Mouse (Mus musculus): ENCODE data around the gene Phlda2. TPM values are rescaled to one million over a fixed set of nuclear protein-coding genes. Genes with fewer than 3 reads are reported as not detected.

Phlda2 gene
- polyA plus RNA-seq (2015; fragmentation: Illumina TruSeq; extraction: RNeasy Lipid Tissue Mini Kit (QIAGEN cat#74804); ENCODE audit: insufficient read depth, low read depth, low replicate concordance), result 1.7 TPM

GRCm38 (mm10) chr7:143502418-143503200 is at the start of gene Phlda2:
Gene Phlda2 (minus strand): TSS chr7:143503150.

GRCm38 (mm10) chr7:143548976-143549457 is 46.1 kb upstream of the Phlda2 start, which contains the start of gene Nap1l4:
Gene Nap1l4 (minus strand): TSS chr7:143549106.

GRCm38 (mm10) chr7:143473347-143474101 is 29.4 kb downstream of the Phlda2 start, which contains the start of gene Slc22a18:
Gene Slc22a18 (plus strand): TSS chr7:143473736.

GRCm38 (mm10) chr7:143460874-143461273 is 42.1 kb downstream of the Phlda2 start, which contains the start of gene Cdkn1c:
Gene Cdkn1c (minus strand): TSS chr7:143461050.

Other genes starting within 250 kb of the Phlda2 start
- gene Cdkn1c, start 42.1 kb downstream of the Phlda2 start, polyA plus RNA-seq (2015; fragmentation: Illumina TruSeq; extraction: RNeasy Lipid Tissue Mini Kit (QIAGEN cat#74804); ENCODE audit: insufficient read depth, low read depth, low replicate concordance), result 4.6 TPM
- gene Slc22a18, start 29.4 kb downstream of the Phlda2 start, polyA plus RNA-seq (2015; fragmentation: Illumina TruSeq; extraction: RNeasy Lipid Tissue Mini Kit (QIAGEN cat#74804); ENCODE audit: insufficient read depth, low read depth, low replicate concordance), result 1.2 TPM
- 19.0 TPM for gene Nap1l4, start 46.0 kb upstream of the Phlda2 start, polyA plus RNA-seq (2015; fragmentation: Illumina TruSeq; extraction: RNeasy Lipid Tissue Mini Kit (QIAGEN cat#74804); ENCODE audit: insufficient read depth, low read depth, low replicate concordance)
- gene Cars, start 96.9 kb upstream of the Phlda2 start, polyA plus RNA-seq (2015; fragmentation: Illumina TruSeq; extraction: RNeasy Lipid Tissue Mini Kit (QIAGEN cat#74804); ENCODE audit: insufficient read depth, low read depth, low replicate concordance), result 83.8 TPM
- gene Tnfrsf26, start 125.6 kb upstream of the Phlda2 start, polyA plus RNA-seq (2015; fragmentation: Illumina TruSeq; extraction: RNeasy Lipid Tissue Mini Kit (QIAGEN cat#74804); ENCODE audit: insufficient read depth, low read depth, low replicate concordance), result 0.94 TPM
- gene Tnfrsf22, start 146.5 kb upstream of the Phlda2 start, polyA plus RNA-seq (2015; fragmentation: Illumina TruSeq; extraction: RNeasy Lipid Tissue Mini Kit (QIAGEN cat#74804); ENCODE audit: insufficient read depth, low read depth, low replicate concordance), result 3.2 TPM
- 1.8 TPM for gene Tnfrsf23, start 182.7 kb upstream of the Phlda2 start, polyA plus RNA-seq (2015; fragmentation: Illumina TruSeq; extraction: RNeasy Lipid Tissue Mini Kit (QIAGEN cat#74804); ENCODE audit: insufficient read depth, low read depth, low replicate concordance)